Mouse (Mus musculus): Measurements from ENCODE around the gene Mgat4d.

- TF ChIP-seq CTCF (IDR thresholded peaks at IDR 0.05; ENCODE audit: borderline replicate concordance, control insufficient read depth, extremely low read depth, insufficient read depth, low read length, poor library complexity) (no peak), POLR2A (IDR thresholded peaks at IDR 0.05; ENCODE audit: control insufficient read depth, extremely low read depth, insufficient read depth, low read length, poor library complexity) (no peak)
Observed at GRCm38 (mm10) chr8:83394325-83394724, 46.1 kb downstream of the Mgat4d start.

Data from thymus, adult 2 months (tissue).